Mouse (Mus musculus): ENCODE data around the gene Cdc20b. TPM values are rescaled to one million over a fixed set of nuclear protein-coding genes. Genes with fewer than 3 reads are reported as not detected.

The Cdc20b gene
- total RNA-seq, 1 experiment, result 0.49 TPM

DNA sequence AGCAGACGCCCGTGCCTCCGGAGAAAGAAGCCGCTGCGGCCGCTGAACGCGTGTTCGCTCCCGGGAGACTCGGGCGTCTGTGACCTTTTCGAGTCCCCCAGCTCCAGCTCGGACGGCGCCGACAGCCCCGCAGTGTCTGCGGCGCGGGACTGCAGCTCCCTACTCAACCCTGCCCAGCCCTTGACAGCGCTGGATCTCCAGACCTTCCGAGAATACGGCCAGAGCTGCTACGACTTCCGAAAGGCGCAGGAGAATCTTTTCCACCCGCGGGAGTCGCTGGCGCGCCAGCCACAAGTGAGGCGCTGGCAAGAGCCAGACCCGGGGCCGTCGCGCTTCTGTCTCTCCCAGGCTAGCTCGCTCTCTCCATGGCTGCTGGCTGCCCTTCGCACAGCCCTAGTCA lies 46.9 kb upstream of the Cdc20b start:
- Histone ChIP-seq H3K4me1 (ENCODE audit: control insufficient read depth in 2 of 2, insufficient read depth in 2 of 2, low read length in 2 of 2, poor library complexity in 1 of 2) (peaks cover 3 to 5% of the 10 kb centered on the region in 2 experiments; a peak in 3 of 4 replicates), H3K4me3 (ENCODE audit: insufficient read depth in 1 of 2, low read depth in 1 of 2, low read length in 2 of 2, poor library complexity in 1 of 2, severe bottlenecking in 1 of 2) (peak overlapping the region; percentile 74 to 76), H3K9ac (ENCODE audit: insufficient read depth, low read depth, low read length, poor library complexity, severe bottlenecking) (peak overlapping the region; percentile 70), H3K9me3 (ENCODE audit: control insufficient read depth, insufficient read depth, low read depth, low read length) (no peaks in the 10 kb centered on the region), H3K27ac (ENCODE audit: insufficient read depth, low read depth, low read length, poor library complexity, severe bottlenecking) (no peak overlapping the region), H3K36me3 (ENCODE audit: control insufficient read depth, insufficient read depth, low read length, poor library complexity, severe bottlenecking) (peaks cover 3% of the 10 kb centered on the region; the same call in 1 of the 2 replicates)
- in situ Hi-C loops (cut with MboI; ENCODE audit: low sequenced_read_pairs in 2 of 2, unreplicated experiment in 2 of 2), result no loop called here
- no peak for DNase-seq (ENCODE audit: low read depth, low spot score)
- TF ChIP-seq CHD2 (IDR thresholded peaks at IDR 0.05; ENCODE audit: low read depth, low read length) (no peak), HCFC1 (IDR thresholded peaks at IDR 0.05; ENCODE audit: borderline replicate concordance, insufficient read depth, low read length) (no peak; the same call in 1 of the 2 replicates), ZC3H11A (IDR thresholded peaks at IDR 0.05; ENCODE audit: borderline replicate concordance, low read depth, low read length) (no peak), ZNF384 (IDR thresholded peaks at IDR 0.05; ENCODE audit: low read depth, low read length) (no peak), MAFK (IDR thresholded peaks at IDR 0.05; ENCODE audit: insufficient read depth, low read depth, low read length) (no peak)

DNA sequence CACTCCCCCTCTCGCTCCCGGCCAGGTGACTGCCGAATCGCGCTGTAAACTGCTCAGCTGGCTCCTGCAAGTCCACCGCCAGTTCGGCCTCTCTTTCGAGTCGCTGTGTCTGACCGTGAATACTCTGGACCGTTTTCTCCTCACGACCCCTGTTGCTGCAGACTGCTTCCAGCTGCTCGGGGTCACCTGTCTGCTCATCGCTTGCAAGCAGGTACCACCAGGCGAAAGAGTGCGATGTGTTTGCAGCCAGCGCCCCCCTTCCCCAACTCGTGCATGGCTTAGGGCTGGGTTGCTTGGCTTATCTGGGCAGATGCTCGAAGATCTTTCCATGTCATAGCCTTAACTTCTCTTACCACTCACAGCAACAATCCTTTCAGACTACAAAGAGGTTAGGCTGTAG lies 46.0 kb upstream of the Cdc20b start:
- Histone ChIP-seq H3K9ac (ENCODE audit: insufficient read depth, low read depth, low read length, poor library complexity, severe bottlenecking) (no peak overlapping the region), H3K4me3 (ENCODE audit: insufficient read depth in 1 of 2, low read depth in 1 of 2, low read length in 2 of 2, poor library complexity in 1 of 2, severe bottlenecking in 1 of 2) (peak overlapping the region; percentile 74 to 76), H3K4me1 (ENCODE audit: control insufficient read depth in 2 of 2, insufficient read depth in 2 of 2, low read length in 2 of 2, poor library complexity in 1 of 2) (peaks cover 3 to 5% of the 10 kb centered on the region in 2 experiments; a peak in 3 of 4 replicates), H3K36me3 (ENCODE audit: control insufficient read depth, insufficient read depth, low read length, poor library complexity, severe bottlenecking) (peaks cover 3% of the 10 kb centered on the region; the same call in 1 of the 2 replicates), H3K27ac (ENCODE audit: insufficient read depth, low read depth, low read length, poor library complexity, severe bottlenecking) (no peak overlapping the region), H3K9me3 (ENCODE audit: control insufficient read depth, insufficient read depth, low read depth, low read length) (no peaks in the 10 kb centered on the region)
- DNase-seq (ENCODE audit: low read depth, low spot score), result no peak
- in situ Hi-C loops (cut with MboI; ENCODE audit: low sequenced_read_pairs in 2 of 2, unreplicated experiment in 2 of 2), result no loop called here
- no peak for TF ChIP-seq CHD2 (IDR thresholded peaks at IDR 0.05; ENCODE audit: low read depth, low read length)
- no peak for TF ChIP-seq ZC3H11A (IDR thresholded peaks at IDR 0.05; ENCODE audit: borderline replicate concordance, low read depth, low read length)
- no peak for TF ChIP-seq HCFC1 (IDR thresholded peaks at IDR 0.05; ENCODE audit: borderline replicate concordance, insufficient read depth, low read length)
- TF ChIP-seq ZNF384 (IDR thresholded peaks at IDR 0.05; ENCODE audit: low read depth, low read length), result no peak
- no peak for TF ChIP-seq MAFK (IDR thresholded peaks at IDR 0.05; ENCODE audit: insufficient read depth, low read depth, low read length)

DNA sequence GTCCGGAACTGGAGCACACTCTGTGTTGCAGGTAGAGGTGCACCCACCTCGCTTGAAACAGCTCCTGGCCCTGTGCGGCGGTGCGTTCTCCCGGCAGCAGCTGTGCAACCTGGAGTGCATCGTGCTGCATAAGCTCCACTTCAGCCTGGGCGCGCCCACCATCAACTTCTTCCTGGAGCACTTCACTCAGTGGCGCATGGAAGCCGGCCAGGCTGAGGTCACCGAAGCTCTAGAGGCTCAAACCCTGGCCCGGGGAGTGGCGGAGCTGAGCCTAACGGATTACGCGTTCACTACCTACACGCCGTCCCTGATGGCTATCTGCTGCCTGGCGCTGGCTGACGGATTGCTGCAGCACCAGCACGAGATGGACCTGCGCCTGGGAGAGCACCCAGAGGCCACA lies 45.4 kb upstream of the Cdc20b start:
- no peak overlapping the region for H3K9ac ChIP-seq (ENCODE audit: insufficient read depth, low read depth, low read length, poor library complexity, severe bottlenecking)
- in situ Hi-C loops (cut with MboI; ENCODE audit: low sequenced_read_pairs in 2 of 2, unreplicated experiment in 2 of 2), result no loop called here
- TF ChIP-seq HCFC1 (IDR thresholded peaks at IDR 0.05; ENCODE audit: borderline replicate concordance, insufficient read depth, low read length) (no peak), CHD2 (IDR thresholded peaks at IDR 0.05; ENCODE audit: low read depth, low read length) (no peak), ZC3H11A (IDR thresholded peaks at IDR 0.05; ENCODE audit: borderline replicate concordance, low read depth, low read length) (no peak), MAFK (IDR thresholded peaks at IDR 0.05; ENCODE audit: insufficient read depth, low read depth, low read length) (no peak), ZNF384 (IDR thresholded peaks at IDR 0.05; ENCODE audit: low read depth, low read length) (no peak)
- no peak for DNase-seq (ENCODE audit: low read depth, low spot score)
- H3K4me3 ChIP-seq (ENCODE audit: insufficient read depth in 1 of 2, low read depth in 1 of 2, low read length in 2 of 2, poor library complexity in 1 of 2, severe bottlenecking in 1 of 2), result peak overlapping the region in 1 of 2 experiments; percentile 35; a peak in 1 of 4 replicates
- H3K36me3 ChIP-seq (ENCODE audit: control insufficient read depth, insufficient read depth, low read length, poor library complexity, severe bottlenecking), result peaks cover 3% of the 10 kb centered on the region; the same call in 1 of the 2 replicates
- H3K27ac ChIP-seq (ENCODE audit: insufficient read depth, low read depth, low read length, poor library complexity, severe bottlenecking), result no peak overlapping the region
- peaks cover 3 to 5% of the 10 kb centered on the region in 2 experiments; a peak in 3 of 4 replicates for H3K4me1 ChIP-seq (ENCODE audit: control insufficient read depth in 2 of 2, insufficient read depth in 2 of 2, low read length in 2 of 2, poor library complexity in 1 of 2)
- no peaks in the 10 kb centered on the region for H3K9me3 ChIP-seq (ENCODE audit: control insufficient read depth, insufficient read depth, low read depth, low read length)

DNA sequence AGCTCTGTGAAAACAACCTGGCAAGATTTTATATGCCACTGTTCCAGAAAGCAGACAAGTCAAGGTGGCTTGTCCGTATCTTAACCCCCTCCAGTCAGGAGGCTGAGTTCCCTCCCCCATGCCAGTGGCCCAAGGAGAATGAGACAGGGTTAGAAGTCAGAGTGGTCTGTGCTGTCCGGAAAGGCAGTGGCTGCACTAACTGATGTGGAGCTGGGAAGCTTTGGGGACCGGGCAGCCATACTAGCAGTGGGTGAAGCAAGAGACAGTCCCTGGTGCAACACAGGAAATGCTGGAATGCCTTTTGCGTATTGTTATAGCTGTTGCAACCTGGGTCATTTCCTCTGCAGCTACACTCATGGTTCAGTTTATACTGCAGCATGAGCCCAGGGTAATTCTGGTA lies 44.6 kb upstream of the Cdc20b start:
- Histone ChIP-seq H3K9ac (ENCODE audit: insufficient read depth, low read depth, low read length, poor library complexity, severe bottlenecking) (no peak overlapping the region), H3K4me1 (ENCODE audit: control insufficient read depth in 2 of 2, insufficient read depth in 2 of 2, low read length in 2 of 2, poor library complexity in 1 of 2) (peaks cover 3 to 5% of the 10 kb centered on the region in 2 experiments; a peak in 3 of 4 replicates), H3K27ac (ENCODE audit: insufficient read depth, low read depth, low read length, poor library complexity, severe bottlenecking) (no peak overlapping the region), H3K36me3 (ENCODE audit: control insufficient read depth, insufficient read depth, low read length, poor library complexity, severe bottlenecking) (peaks cover 3% of the 10 kb centered on the region; the same call in 1 of the 2 replicates), H3K4me3 (ENCODE audit: insufficient read depth in 1 of 2, low read depth in 1 of 2, low read length in 2 of 2, poor library complexity in 1 of 2, severe bottlenecking in 1 of 2) (no peak overlapping the region), H3K9me3 (ENCODE audit: control insufficient read depth, insufficient read depth, low read depth, low read length) (no peaks in the 10 kb centered on the region)
- DNase-seq (ENCODE audit: low read depth, low spot score), result no peak
- TF ChIP-seq CHD2 (IDR thresholded peaks at IDR 0.05; ENCODE audit: low read depth, low read length), result no peak
- TF ChIP-seq HCFC1 (IDR thresholded peaks at IDR 0.05; ENCODE audit: borderline replicate concordance, insufficient read depth, low read length), result no peak
- no peak for TF ChIP-seq ZNF384 (IDR thresholded peaks at IDR 0.05; ENCODE audit: low read depth, low read length)
- TF ChIP-seq MAFK (IDR thresholded peaks at IDR 0.05; ENCODE audit: insufficient read depth, low read depth, low read length), result no peak
- TF ChIP-seq ZC3H11A (IDR thresholded peaks at IDR 0.05; ENCODE audit: borderline replicate concordance, low read depth, low read length), result no peak
- in situ Hi-C loops (cut with MboI; ENCODE audit: low sequenced_read_pairs in 2 of 2, unreplicated experiment in 2 of 2), result no loop called here
